Mouse (Mus musculus) cerebellum, postnatal 14 days (tissue): ENCODE measurements around the gene Yif1a.
A peak's percentile ranks its signal among the peaks of the same experiment; 100 is the strongest.

Experiments
- DNase-seq, 2 experiments: peaks; one replicate each; pipeline ENCODE4 v3.0.0; 2021; ENCODE audit warnings: mixed read lengths in 2 of 2

Gene Yif1a

DNA sequence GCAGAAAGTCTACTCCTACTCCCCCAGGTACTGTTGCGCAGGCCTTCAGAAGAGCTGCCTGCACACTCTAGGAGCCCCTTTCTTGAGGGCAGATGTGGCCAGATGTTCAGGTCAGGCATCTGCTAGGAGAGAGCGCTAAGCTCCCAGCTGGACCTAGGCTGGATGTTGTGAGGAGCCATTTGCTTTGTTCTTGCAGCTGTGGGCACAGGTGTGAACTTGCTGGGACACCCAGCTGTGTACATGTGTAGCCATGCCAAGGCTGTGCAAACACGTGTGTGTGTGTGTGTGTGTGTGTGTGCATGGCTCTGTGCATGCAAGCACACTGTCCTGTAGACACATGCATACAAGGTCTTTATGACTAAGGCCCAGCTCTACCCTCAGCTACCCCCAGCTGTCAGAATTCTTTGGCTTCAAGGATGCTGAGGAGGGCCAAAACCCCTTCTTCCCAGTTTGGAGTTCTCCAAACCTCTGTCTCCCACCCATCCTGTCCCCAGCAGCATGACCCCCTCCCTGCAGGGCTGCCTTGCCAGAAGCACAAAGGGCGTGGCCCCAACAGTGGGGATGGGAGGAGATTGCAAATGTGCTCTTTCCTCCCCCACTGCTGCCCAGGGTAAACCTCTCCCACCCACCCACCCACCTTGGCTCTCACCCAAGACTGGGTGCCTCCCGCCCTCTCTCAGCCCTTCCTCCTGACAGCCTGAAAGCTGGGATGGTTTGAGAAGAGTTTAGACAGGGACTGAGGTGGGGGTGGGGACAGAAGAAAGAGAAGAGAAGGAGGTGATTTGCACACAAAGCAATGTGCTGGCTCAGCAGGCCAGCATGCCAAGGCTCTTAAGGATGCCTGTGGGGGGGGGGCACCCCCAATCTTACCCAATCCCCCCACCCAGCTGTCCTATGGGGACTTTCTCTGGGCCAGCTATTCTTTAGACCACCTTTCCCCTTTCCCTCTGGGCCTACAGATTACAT is 27.7 kb upstream of the Yif1a start:
- DNase-seq, result no peak

DNA sequence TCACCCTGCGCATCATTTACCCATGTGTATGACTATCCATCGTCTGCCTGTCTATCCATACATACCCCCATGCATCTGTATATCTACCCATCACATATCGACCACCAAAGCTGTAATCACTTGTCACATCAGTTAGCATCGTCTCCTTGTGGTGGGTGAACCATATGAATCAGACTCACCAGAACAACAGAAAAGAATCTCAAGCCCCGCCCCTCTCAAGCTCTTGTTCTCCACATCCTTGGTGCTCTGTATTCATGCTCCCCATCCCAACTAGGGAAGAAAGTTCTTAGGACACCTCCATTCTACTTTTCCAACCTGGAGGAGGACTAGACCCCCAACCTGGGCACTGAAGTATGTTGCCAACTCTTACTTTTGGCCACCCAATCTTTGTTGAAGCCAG is 26.3 kb upstream of the Yif1a start:
- DNase-seq, result no peak

GRCm38 (mm10) chr19:5062446-5062845 is 25.9 kb upstream of the Yif1a start:
- DNase-seq, result no peak

GRCm38 (mm10) chr19:5065104-5065503 is 23.2 kb upstream of the Yif1a start:
- DNase-seq, result peak in 1 of 2 experiments; percentile 39

GRCm38 (mm10) chr19:5067040-5067799 is 21.1 kb upstream of the Yif1a start:
- no peak for DNase-seq

- peak; percentile 27 to 61 for DNase-seq
Observed at GRCm38 (mm10) chr19:5067867-5068569, 20.3 kb upstream of the Yif1a start, which contains the start of gene Cd248. Gene Cd248 (plus strand): TSS chr19:5068078.

DNA sequence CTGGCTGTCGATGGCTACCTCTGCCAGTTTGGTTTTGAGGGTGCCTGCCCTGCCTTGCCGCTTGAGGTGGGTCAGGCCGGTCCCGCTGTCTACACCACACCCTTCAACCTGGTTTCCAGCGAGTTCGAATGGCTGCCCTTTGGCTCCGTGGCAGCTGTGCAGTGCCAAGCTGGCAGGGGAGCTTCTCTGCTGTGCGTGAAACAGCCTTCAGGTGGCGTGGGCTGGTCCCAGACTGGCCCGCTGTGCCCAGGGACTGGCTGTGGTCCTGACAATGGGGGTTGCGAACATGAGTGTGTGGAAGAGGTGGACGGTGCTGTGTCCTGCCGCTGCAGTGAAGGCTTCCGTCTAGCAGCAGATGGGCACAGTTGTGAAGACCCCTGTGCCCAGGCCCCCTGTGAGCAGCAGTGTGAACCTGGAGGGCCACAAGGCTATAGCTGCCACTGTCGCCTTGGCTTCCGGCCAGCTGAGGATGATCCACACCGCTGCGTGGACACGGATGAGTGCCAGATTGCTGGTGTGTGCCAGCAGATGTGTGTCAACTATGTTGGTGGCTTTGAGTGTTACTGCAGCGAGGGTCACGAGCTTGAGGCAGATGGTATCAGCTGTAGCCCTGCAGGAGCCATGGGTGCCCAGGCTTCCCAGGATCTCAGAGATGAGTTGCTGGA is 19.6 kb upstream of the Yif1a start:
- peak in 1 of 2 experiments; percentile 28 for DNase-seq

DNA sequence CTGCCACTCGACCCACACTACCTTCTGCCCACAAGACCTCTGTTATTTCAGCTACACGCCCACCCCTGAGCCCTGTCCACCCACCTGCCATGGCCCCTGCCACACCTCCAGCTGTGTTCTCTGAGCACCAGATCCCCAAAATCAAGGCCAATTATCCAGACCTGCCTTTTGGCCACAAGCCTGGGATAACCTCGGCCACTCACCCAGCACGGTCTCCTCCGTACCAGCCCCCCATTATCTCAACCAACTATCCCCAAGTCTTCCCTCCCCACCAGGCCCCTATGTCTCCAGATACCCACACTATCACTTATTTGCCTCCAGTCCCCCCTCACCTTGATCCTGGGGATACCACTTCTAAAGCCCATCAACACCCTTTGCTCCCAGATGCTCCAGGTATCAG is 18.9 kb upstream of the Yif1a start:
- DNase-seq, result no peak

DNA sequence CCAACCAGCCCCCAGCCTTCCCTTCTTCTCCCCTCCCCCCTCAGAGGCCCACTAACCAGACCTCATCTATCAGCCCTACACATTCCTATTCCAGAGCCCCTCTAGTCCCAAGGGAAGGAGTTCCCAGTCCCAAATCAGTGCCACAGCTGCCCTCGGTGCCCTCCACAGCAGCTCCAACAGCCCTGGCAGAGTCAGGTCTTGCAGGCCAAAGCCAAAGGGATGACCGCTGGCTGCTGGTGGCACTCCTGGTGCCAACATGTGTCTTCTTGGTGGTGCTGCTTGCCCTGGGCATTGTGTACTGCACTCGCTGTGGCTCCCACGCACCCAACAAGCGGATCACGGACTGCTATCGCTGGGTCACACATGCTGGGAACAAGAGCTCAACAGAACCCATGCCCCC is 18.4 kb upstream of the Yif1a start:
- DNase-seq, result no peak

DNA sequence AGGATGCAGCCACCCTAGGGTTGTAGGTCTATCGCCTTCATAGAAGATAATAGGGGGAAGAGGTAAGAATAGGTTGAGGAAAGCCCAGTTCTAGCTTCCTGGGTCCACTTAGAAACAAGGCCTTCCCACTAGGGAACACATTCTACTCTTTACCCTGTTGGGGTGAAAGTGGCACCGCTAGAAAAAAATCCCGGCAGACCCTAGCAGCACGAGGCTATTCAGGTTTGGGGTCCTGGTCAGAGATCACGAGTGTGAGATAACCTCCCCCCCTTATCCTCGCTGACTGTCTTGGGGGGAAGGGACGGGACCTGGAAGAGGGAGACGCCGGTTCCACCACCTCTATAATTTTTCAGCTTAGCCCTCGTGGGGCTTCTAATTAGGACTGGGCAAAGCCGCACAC is 17.3 kb upstream of the Yif1a start:
- no peak for DNase-seq

GRCm38 (mm10) chr19:5071545-5072369 is 16.6 kb upstream of the Yif1a start:
- peak in 1 of 2 experiments; percentile 39 for DNase-seq

- DNase-seq, result no peak
Observed at GRCm38 (mm10) chr19:5072389-5073019, 15.8 kb upstream of the Yif1a start.

- DNase-seq, result peak; percentile 74 to 82
Observed at GRCm38 (mm10) chr19:5073028-5073427, 15.3 kb upstream of the Yif1a start.

GRCm38 (mm10) chr19:5073518-5073917 is 14.8 kb upstream of the Yif1a start:
- DNase-seq, result no peak

DNA sequence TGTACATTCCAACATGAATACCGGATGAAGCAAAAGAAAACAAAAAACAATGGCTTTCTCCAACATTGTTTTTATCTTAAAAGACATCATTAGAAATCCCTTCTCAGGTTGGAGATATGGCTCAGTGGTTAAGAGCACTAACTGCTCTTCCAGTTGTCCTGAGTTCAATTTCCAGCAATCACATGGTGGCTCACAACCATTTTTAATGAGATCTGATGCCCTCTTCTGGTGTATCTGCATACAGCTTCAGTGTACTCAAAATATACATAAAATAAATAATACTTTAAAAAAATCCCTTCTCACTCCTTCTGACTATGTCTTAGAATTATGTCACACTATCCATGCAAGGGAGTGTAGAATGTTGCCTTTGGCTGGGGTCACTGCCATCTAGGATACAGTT is 9.1 kb upstream of the Yif1a start:
- DNase-seq, result no peak

- no peak for DNase-seq
Observed at GRCm38 (mm10) chr19:5082005-5082404, 6.3 kb upstream of the Yif1a start.

GRCm38 (mm10) chr19:5082596-5082995 is 5.7 kb upstream of the Yif1a start:
- no peak for DNase-seq

GRCm38 (mm10) chr19:5083961-5084833 is 4.1 kb upstream of the Yif1a start:
- DNase-seq, result no peak

DNA sequence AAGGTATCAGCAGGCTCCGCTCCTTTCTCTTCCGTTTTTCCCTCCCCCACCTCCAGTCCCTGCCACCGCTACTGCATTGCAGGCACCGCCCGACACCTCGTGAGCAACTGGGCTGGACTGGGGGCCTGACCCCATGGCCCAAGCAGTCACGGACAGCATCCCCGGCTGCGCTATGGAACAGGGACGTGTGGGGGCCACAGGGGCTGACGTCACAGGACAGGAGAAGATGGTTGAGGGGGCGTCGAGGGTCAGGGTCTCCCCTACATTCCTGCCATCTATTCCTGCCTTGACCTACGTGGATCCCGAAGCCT is 3.5 kb upstream of the Yif1a start:
- peak in 1 of 2 experiments; percentile 50 for DNase-seq
